Mouse (Mus musculus): ENCODE measurements at regions not wholly inside any gene's neighbourhood (a gene's known extent, or its start where the extent isn't known, plus 50 kb on each side); places are given as distances from the start of the nearest gene placed in this dataset.

DNA sequence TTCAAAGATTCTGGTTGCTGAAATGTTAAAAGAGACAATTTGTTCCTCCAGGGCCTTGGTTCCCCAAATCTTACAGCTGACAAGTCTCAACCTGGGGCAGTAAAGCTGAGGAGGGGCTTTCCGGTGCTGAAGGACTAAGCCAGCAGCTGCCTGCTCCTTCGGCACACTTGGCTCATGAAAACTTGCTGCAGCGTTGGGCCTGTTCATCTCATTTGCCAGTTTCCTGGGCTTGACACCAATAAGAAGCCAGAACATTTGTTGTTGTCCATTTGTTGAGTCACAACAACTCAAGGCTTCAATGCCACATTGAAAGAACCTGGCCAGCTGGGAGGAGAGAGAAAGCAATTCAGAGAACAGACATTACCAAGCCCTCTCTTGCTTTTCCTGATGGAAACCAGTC lies 279.9 kb downstream of the Sox4 start:
- H3K27ac ChIP-seq (ENCODE audit: insufficient read depth, low read depth, low read length, poor library complexity, severe bottlenecking) = no peak overlapping the region
- in situ Hi-C loops (cut with MboI; ENCODE audit: low sequenced_read_pairs in 2 of 2, unreplicated experiment in 2 of 2) = no loop called here
- no peak for DNase-seq (ENCODE audit: low read depth, low spot score)
- no peak overlapping the region for H3K9ac ChIP-seq (ENCODE audit: insufficient read depth, low read depth, low read length, poor library complexity, severe bottlenecking)
- H3K4me1 ChIP-seq (ENCODE audit: control insufficient read depth in 2 of 2, insufficient read depth in 2 of 2, low read length in 2 of 2, poor library complexity in 1 of 2) = no peaks in the 10 kb centered on the region
- no peak for TF ChIP-seq ZNF384 (IDR thresholded peaks at IDR 0.05; ENCODE audit: low read depth, low read length)
- no peak for TF ChIP-seq HCFC1 (IDR thresholded peaks at IDR 0.05; ENCODE audit: borderline replicate concordance, insufficient read depth, low read length)
- TF ChIP-seq MAFK (IDR thresholded peaks at IDR 0.05; ENCODE audit: insufficient read depth, low read depth, low read length) = no peak
- TF ChIP-seq ZC3H11A (IDR thresholded peaks at IDR 0.05; ENCODE audit: borderline replicate concordance, low read depth, low read length) = no peak
- TF ChIP-seq CHD2 (IDR thresholded peaks at IDR 0.05; ENCODE audit: low read depth, low read length) = no peak
- no peaks in the 10 kb centered on the region for H3K36me3 ChIP-seq (ENCODE audit: control insufficient read depth, insufficient read depth, low read length, poor library complexity, severe bottlenecking)
- no peaks in the 10 kb centered on the region for H3K9me3 ChIP-seq (ENCODE audit: control insufficient read depth, insufficient read depth, low read depth, low read length)
- H3K4me3 ChIP-seq (ENCODE audit: insufficient read depth in 1 of 2, low read depth in 1 of 2, low read length in 2 of 2, poor library complexity in 1 of 2, severe bottlenecking in 1 of 2) = no peak overlapping the region

DNA sequence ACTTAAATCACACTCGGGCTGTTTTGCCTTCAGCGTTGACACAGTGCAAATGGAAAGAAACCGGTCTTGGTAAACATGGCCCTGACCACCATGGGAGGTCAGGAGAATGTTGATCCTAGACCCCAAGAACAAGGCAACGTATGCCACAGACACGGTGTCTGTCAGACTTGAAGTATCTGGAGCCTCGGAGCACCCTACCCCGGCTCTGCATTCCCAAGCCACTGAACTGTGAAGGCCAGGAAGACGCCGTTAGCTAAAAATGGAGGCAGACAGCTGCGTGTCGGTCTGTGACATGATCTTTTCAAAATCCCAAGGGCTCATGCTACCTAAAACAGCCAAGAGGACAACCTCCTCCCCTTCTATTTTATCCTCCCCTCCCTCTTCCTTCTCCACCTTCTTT lies 282.0 kb downstream of the Sox4 start:
- in situ Hi-C loops (cut with MboI; ENCODE audit: low sequenced_read_pairs in 2 of 2, unreplicated experiment in 2 of 2) = no loop called here
- Histone ChIP-seq H3K4me1 (ENCODE audit: control insufficient read depth in 2 of 2, insufficient read depth in 2 of 2, low read length in 2 of 2, poor library complexity in 1 of 2) (no peaks in the 10 kb centered on the region), H3K36me3 (ENCODE audit: control insufficient read depth, insufficient read depth, low read length, poor library complexity, severe bottlenecking) (no peaks in the 10 kb centered on the region), H3K9ac (ENCODE audit: insufficient read depth, low read depth, low read length, poor library complexity, severe bottlenecking) (no peak overlapping the region), H3K9me3 (ENCODE audit: control insufficient read depth, insufficient read depth, low read depth, low read length) (no peaks in the 10 kb centered on the region), H3K4me3 (ENCODE audit: insufficient read depth in 1 of 2, low read depth in 1 of 2, low read length in 2 of 2, poor library complexity in 1 of 2, severe bottlenecking in 1 of 2) (no peak overlapping the region), H3K27ac (ENCODE audit: insufficient read depth, low read depth, low read length, poor library complexity, severe bottlenecking) (no peak overlapping the region)
- TF ChIP-seq CHD2 (IDR thresholded peaks at IDR 0.05; ENCODE audit: low read depth, low read length) (no peak), ZNF384 (IDR thresholded peaks at IDR 0.05; ENCODE audit: low read depth, low read length) (no peak), ZC3H11A (IDR thresholded peaks at IDR 0.05; ENCODE audit: borderline replicate concordance, low read depth, low read length) (no peak), HCFC1 (IDR thresholded peaks at IDR 0.05; ENCODE audit: borderline replicate concordance, insufficient read depth, low read length) (no peak), MAFK (IDR thresholded peaks at IDR 0.05; ENCODE audit: insufficient read depth, low read depth, low read length) (no peak)
- no peak for DNase-seq (ENCODE audit: low read depth, low spot score)

DNA sequence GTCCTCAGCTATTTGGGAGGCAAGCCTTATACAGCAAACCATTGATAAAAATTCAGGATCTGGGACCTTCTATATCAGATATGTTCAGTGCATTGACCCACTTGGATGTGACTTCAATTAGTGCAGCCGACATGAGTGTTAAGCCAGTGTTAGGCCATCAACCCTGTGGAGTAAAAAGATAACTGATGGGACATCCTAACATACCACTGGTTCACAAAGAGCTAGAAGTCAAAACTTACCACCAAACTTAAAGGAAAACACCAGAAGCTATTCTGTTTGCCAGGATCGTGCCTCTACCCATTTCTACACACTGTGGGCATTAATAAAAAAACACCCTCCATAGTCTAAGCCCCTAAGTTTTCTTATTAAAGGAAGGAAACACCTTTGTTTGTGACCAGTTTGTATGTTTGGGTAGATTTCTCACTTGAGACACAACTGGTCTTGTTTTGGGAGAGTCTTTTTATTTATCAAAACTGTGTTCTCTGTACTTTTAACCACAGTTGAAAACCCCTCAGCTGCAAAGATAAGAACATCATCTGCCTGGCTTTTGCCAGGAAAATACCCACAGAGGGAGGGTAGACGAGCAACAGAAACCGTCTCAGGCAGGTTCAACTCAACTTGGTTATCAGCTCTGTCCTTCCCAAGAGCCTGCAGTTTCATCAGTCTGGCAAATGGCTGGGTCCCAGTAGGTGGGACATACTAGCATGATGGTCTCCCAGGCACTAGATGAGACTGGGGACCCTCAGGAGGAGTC lies 283.5 kb downstream of the Sox4 start:
- H3K27ac ChIP-seq (ENCODE audit: insufficient read depth, low read depth, low read length, poor library complexity, severe bottlenecking) = no peak overlapping the region
- H3K4me3 ChIP-seq (ENCODE audit: insufficient read depth in 1 of 2, low read depth in 1 of 2, low read length in 2 of 2, poor library complexity in 1 of 2, severe bottlenecking in 1 of 2) = no peak overlapping the region
- no peaks in the 10 kb centered on the region for H3K9me3 ChIP-seq (ENCODE audit: control insufficient read depth, insufficient read depth, low read depth, low read length)
- no peak overlapping the region for H3K9ac ChIP-seq (ENCODE audit: insufficient read depth, low read depth, low read length, poor library complexity, severe bottlenecking)
- in situ Hi-C loops (cut with MboI; ENCODE audit: low sequenced_read_pairs in 2 of 2, unreplicated experiment in 2 of 2) = no loop called here
- H3K4me1 ChIP-seq (ENCODE audit: control insufficient read depth in 2 of 2, insufficient read depth in 2 of 2, low read length in 2 of 2, poor library complexity in 1 of 2) = no peaks in the 10 kb centered on the region
- no peaks in the 10 kb centered on the region for H3K36me3 ChIP-seq (ENCODE audit: control insufficient read depth, insufficient read depth, low read length, poor library complexity, severe bottlenecking)
- TF ChIP-seq ZNF384 (IDR thresholded peaks at IDR 0.05; ENCODE audit: low read depth, low read length) (no peak), ZC3H11A (IDR thresholded peaks at IDR 0.05; ENCODE audit: borderline replicate concordance, low read depth, low read length) (no peak), CHD2 (IDR thresholded peaks at IDR 0.05; ENCODE audit: low read depth, low read length) (no peak), HCFC1 (IDR thresholded peaks at IDR 0.05; ENCODE audit: borderline replicate concordance, insufficient read depth, low read length) (no peak)
- DNase-seq (ENCODE audit: low read depth, low spot score) = no peak

DNA sequence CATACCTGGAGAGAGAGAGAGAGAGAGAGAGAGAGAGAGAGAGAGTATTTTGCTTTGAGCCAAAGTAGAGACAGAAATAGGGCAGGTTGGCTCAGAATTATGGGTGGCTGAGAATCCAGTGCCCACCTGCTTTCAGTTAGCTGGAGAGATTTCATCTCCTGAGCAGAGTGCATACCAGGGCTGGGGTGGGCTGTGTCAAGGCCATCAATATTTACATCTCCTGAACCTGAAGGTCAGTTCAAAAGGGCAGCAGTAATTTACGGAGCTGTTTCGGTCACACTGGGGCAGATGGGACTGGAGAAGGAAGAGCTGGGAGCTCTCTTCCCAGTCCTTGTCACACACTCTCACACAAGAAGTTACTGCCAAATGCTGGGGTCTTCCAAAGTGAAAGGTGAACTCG lies 286.7 kb downstream of the Sox4 start:
- no peaks in the 10 kb centered on the region for H3K36me3 ChIP-seq (ENCODE audit: control insufficient read depth, insufficient read depth, low read length, poor library complexity, severe bottlenecking)
- no peak overlapping the region for H3K9ac ChIP-seq (ENCODE audit: insufficient read depth, low read depth, low read length, poor library complexity, severe bottlenecking)
- 0 out of 4 replicates have a peak, but pooled peaks cover 0 to 2% of the 10 kb centered on the region in 2 experiments for H3K4me1 ChIP-seq (ENCODE audit: control insufficient read depth in 2 of 2, insufficient read depth in 2 of 2, low read length in 2 of 2, poor library complexity in 1 of 2)
- no peak overlapping the region for H3K27ac ChIP-seq (ENCODE audit: insufficient read depth, low read depth, low read length, poor library complexity, severe bottlenecking)
- TF ChIP-seq ZC3H11A (IDR thresholded peaks at IDR 0.05; ENCODE audit: borderline replicate concordance, low read depth, low read length) = no peak
- no peak overlapping the region for H3K4me3 ChIP-seq (ENCODE audit: insufficient read depth in 1 of 2, low read depth in 1 of 2, low read length in 2 of 2, poor library complexity in 1 of 2, severe bottlenecking in 1 of 2)
- in situ Hi-C loops (cut with MboI; ENCODE audit: low sequenced_read_pairs in 2 of 2, unreplicated experiment in 2 of 2) = no loop called here
- H3K9me3 ChIP-seq (ENCODE audit: control insufficient read depth, insufficient read depth, low read depth, low read length) = no peaks in the 10 kb centered on the region
- no peak for DNase-seq (ENCODE audit: low read depth, low spot score)

DNA sequence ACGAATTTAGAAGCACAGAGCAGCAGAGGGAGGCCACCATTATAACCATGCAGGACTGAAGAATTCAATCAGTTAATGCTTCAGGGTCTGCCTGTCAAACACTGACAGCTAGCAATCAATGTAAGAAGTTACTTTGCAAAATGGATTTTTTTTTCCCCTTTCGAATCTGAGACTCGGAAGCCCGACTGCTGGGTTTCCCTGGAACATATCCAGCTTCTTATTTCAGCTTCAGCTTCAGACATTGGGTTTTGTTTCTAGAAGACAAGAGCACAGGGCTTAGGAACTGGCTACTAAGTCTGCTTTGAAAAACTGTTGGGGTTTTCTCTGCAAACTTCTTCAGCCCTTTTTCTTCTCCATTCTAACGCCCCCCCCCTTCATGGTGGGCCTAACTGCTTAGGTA lies 288.4 kb downstream of the Sox4 start:
- in situ Hi-C loops (cut with MboI; ENCODE audit: low sequenced_read_pairs in 2 of 2, unreplicated experiment in 2 of 2) = no loop called here
- no peak for DNase-seq (ENCODE audit: low read depth, low spot score)
- no peak for TF ChIP-seq ZNF384 (IDR thresholded peaks at IDR 0.05; ENCODE audit: low read depth, low read length)
- Histone ChIP-seq H3K36me3 (ENCODE audit: control insufficient read depth, insufficient read depth, low read length, poor library complexity, severe bottlenecking) (no peaks in the 10 kb centered on the region), H3K4me3 (ENCODE audit: insufficient read depth in 1 of 2, low read depth in 1 of 2, low read length in 2 of 2, poor library complexity in 1 of 2, severe bottlenecking in 1 of 2) (no peak overlapping the region), H3K9me3 (ENCODE audit: control insufficient read depth, insufficient read depth, low read depth, low read length) (no peaks in the 10 kb centered on the region), H3K9ac (ENCODE audit: insufficient read depth, low read depth, low read length, poor library complexity, severe bottlenecking) (no peak overlapping the region), H3K27ac (ENCODE audit: insufficient read depth, low read depth, low read length, poor library complexity, severe bottlenecking) (no peak overlapping the region), H3K4me1 (ENCODE audit: control insufficient read depth in 2 of 2, insufficient read depth in 2 of 2, low read length in 2 of 2, poor library complexity in 1 of 2) (peaks cover 0 to 5% of the 10 kb centered on the region in 2 experiments; a peak in 2 of 4 replicates)

Data from ES-E14 (cell line).